Mouse (Mus musculus) gastrocnemius, postnatal 25 days (tissue): Measurements from ENCODE around the gene Slc6a13. TPM values are rescaled to one million over a fixed set of nuclear protein-coding genes. Genes with fewer than 3 reads are reported as not detected.
A peak's percentile ranks its signal among the peaks of the same experiment; 100 is the strongest.

ENCODE experiments used
- DNase-seq: peaks from one replicate; pipeline ENCODE4 v3.0.0; 2022
- microRNA-seq, 2 experiments: library from miRNA; unstranded; fragments of <30 nt; microRNA quantifications; one replicate each; pipeline ENCODE4 v1.2.0; 2021; ENCODE audit warnings: borderline replicate concordance in 2 of 2
- total RNA-seq, 2 experiments: library from RNA; stranded (reverse); gene quantifications; 1 replicate in 1 of 2; 2 replicates in 1 of 2; pipeline ENCODE4 v1.2.3; 2021

Slc6a13 gene
- total RNA-seq, 2 experiments from 2014 or later = 0.79 to 0.86 TPM

GRCm38 (mm10) chr6:121382071-121382470 is 82.0 kb downstream of the Slc6a13 start:
- DNase-seq = peak; percentile 37

- DNase-seq = no peak
These were observed 85.4 kb downstream of the Slc6a13 start for GRCm38 (mm10) chr6:121385397-121385796.

Small RNAs within 50 kb of the gene (microRNA-seq; reads per million reads assigned to microRNA genes)
- gene Gm24855 = 0 reads per million in 2 experiments

Other genes with a start within 250 kb of the Slc6a13 start
- gene Mical3, start 169.2 kb upstream of the Slc6a13 start, total RNA-seq = 10 to 100 TPM; 61.6 to 65.3 TPM
- gene Pex26, start 116.6 kb upstream of the Slc6a13 start, total RNA-seq = 1 to 10 TPM; 2.8 TPM
- gene Tuba8, start 89.5 kb upstream of the Slc6a13 start, total RNA-seq = 100 to 1,000 TPM; 179 to 215 TPM
- gene Usp18, start 54.3 kb upstream of the Slc6a13 start, total RNA-seq = under 1 TPM; 0.64 to 0.70 TPM
- under 1 TPM in 1 of 2 experiments, not detected in 1; 0.32 TPM for gene Slc6a12, start 42.8 kb downstream of the Slc6a13 start, total RNA-seq
- gene Iqsec3, start 173.5 kb downstream of the Slc6a13 start, total RNA-seq = 1 to 10 TPM in 1 of 2 experiments, under 1 TPM in 1; 0.95 to 1.3 TPM